Mouse (Mus musculus) lung, embryonic 14.5 days (tissue): ENCODE measurements at regions not wholly inside any gene's neighbourhood (a gene's known extent, or its start where the extent isn't known, plus 50 kb on each side); places are given as distances from the start of the nearest gene placed in this dataset.

ENCODE experiments used
- ATAC-seq: fragments of 200-750 bp; cut with Nextera tagmentation; 2 replicates; pipeline ENCODE4 v1.8.0; 2017; ENCODE audit warnings: mild to moderate bottlenecking, moderate TSS enrichment, moderate library complexity; ENCODE audit not compliant: insufficient read depth
- DNase-seq: peaks from one replicate; pipeline ENCODE4 v3.0.0-alpha.2; 2015
- H3K27ac ChIP-seq: fragments of 300-500 bp; sonication (generic); 2 replicates; pipeline ENCODE4 v1.5.1; 2014; ENCODE audit warnings: low read depth, mild to moderate bottlenecking, moderate library complexity
- H3K27me3 ChIP-seq: fragments of 300-500 bp; sonication (generic); 2 replicates; pipeline ENCODE4 v1.6.1; 2014; ENCODE audit warnings: low read length, control low read depth; ENCODE audit not compliant: insufficient read depth
- H3K36me3 ChIP-seq: fragments of 300-500 bp; sonication (generic); 2 replicates; pipeline ENCODE4 v1.6.1; 2014; ENCODE audit warnings: control low read depth; ENCODE audit not compliant: insufficient read depth
- H3K4me1 ChIP-seq: fragments of 300-500 bp; sonication (generic); 2 replicates; pipeline ENCODE4 v1.6.1; 2014; ENCODE audit warnings: antibody characterized with exemption, control low read depth; ENCODE audit not compliant: insufficient read depth
- H3K4me2 ChIP-seq: fragments of 300-500 bp; sonication (generic); 2 replicates; pipeline ENCODE4 v1.6.1; 2014; ENCODE audit warnings: mild to moderate bottlenecking
- H3K4me3 ChIP-seq: fragments of 300-500 bp; sonication (generic); 2 replicates; pipeline ENCODE4 v1.5.1; 2014; ENCODE audit warnings: low read depth, low read length
- H3K9ac ChIP-seq: fragments of 300-500 bp; sonication (generic); 2 replicates; pipeline ENCODE4 v1.6.1; 2014
- H3K9me3 ChIP-seq: fragments of 300-500 bp; sonication (generic); 2 replicates; pipeline ENCODE4 v1.6.1; 2016; ENCODE audit warnings: low read depth, low read length, control low read depth
- CTCF ChIP-seq: IDR thresholded peaks from 2 replicates; pipeline ENCODE4 v1.5.1; 2016; ENCODE audit warnings: antibody characterized with exemption, low read depth
- WGBS: fragments of 180-500 bp; shearing (Covaris S2); extraction: QIAGEN DNeasy Blood & Tissue Kit; methylation state at CpG from one replicate; pipeline ENCODE4 v1.1.7; 2014; 5-methylcytosine and 5-hydroxymethylcytosine counted together

DNA sequence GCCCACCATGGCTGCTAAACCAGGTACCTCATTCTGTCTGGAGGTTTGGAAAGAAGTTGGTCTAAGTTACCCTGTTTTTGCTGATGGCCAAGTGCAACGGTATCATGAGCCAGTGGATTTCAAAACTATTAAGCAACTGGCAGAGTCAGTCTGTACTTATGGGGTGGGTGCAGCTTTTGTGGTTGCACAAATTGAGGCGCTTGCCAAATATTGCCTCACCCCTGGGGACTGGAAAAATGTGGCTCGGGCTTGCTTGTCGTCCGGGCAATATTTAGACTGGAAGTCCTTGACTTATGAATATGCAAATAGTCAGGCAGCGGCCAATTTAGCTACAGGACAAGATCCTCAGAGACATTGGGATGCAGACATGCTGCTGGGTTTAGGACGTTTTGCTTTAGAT lies 110.2 kb downstream of the Olfr164 start:
- H3K4me3 ChIP-seq, result no peak overlapping the region
- no peaks in the 10 kb centered on the region for H3K27me3 ChIP-seq
- WGBS, result 78% methylated on average over 7 of the region's 7 CpGs
- TF ChIP-seq CTCF, result no peak
- DNase-seq (no peak), ATAC-seq (no peak)
- H3K9ac ChIP-seq, result no peak overlapping the region
- H3K36me3 ChIP-seq, result no peaks in the 10 kb centered on the region
- no peaks in the 10 kb centered on the region for H3K4me1 ChIP-seq
- no peak overlapping the region for H3K27ac ChIP-seq
- no peaks in the 10 kb centered on the region; the same call in 1 of the 2 replicates for H3K9me3 ChIP-seq
- no peak overlapping the region for H3K4me2 ChIP-seq

DNA sequence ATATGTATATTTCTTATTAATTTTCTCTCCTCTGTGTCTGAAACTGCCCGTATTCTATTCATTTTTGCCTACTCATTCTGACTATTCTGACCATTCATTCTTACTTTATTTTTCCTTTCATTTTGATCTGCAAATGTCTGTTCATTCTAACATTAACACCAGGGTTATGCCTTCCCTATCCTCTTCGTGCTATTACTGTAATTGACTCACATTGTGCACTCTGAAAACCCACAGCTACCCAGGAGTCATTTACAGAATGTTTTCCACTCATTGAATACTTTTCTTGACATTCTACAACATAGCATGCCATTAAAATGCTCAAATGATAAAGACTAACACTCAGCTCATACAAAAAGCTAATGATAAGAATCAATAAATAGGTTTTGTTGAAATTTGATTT lies 112.9 kb downstream of the Olfr164 start:
- H3K27ac ChIP-seq, result no peak overlapping the region
- TF ChIP-seq CTCF, result no peak
- H3K4me1 ChIP-seq, result no peaks in the 10 kb centered on the region
- 65% methylated on average over 2 of the region's 2 CpGs for WGBS
- H3K27me3 ChIP-seq, result no peaks in the 10 kb centered on the region
- H3K4me3 ChIP-seq, result no peak overlapping the region
- no peaks in the 10 kb centered on the region for H3K9me3 ChIP-seq
- no peak overlapping the region for H3K9ac ChIP-seq
- DNase-seq (no peak), ATAC-seq (no peak)
- H3K36me3 ChIP-seq, result no peaks in the 10 kb centered on the region
- H3K4me2 ChIP-seq, result no peak overlapping the region

- Histone ChIP-seq H3K9ac (no peak overlapping the region), H3K9me3 (no peaks in the 10 kb centered on the region), H3K4me2 (no peak overlapping the region), H3K27me3 (no peaks in the 10 kb centered on the region), H3K4me3 (no peak overlapping the region), H3K36me3 (no peaks in the 10 kb centered on the region), H3K27ac (no peak overlapping the region), H3K4me1 (no peaks in the 10 kb centered on the region)
- TF ChIP-seq CTCF, result no peak
- no peak for DNase-seq
- 73% methylated on average over 3 of the region's 3 CpGs for WGBS
- no peak for ATAC-seq
Observed at GRCm38 (mm10) chr16:19199724-19200544, 113.9 kb downstream of the Olfr164 start.

DNA sequence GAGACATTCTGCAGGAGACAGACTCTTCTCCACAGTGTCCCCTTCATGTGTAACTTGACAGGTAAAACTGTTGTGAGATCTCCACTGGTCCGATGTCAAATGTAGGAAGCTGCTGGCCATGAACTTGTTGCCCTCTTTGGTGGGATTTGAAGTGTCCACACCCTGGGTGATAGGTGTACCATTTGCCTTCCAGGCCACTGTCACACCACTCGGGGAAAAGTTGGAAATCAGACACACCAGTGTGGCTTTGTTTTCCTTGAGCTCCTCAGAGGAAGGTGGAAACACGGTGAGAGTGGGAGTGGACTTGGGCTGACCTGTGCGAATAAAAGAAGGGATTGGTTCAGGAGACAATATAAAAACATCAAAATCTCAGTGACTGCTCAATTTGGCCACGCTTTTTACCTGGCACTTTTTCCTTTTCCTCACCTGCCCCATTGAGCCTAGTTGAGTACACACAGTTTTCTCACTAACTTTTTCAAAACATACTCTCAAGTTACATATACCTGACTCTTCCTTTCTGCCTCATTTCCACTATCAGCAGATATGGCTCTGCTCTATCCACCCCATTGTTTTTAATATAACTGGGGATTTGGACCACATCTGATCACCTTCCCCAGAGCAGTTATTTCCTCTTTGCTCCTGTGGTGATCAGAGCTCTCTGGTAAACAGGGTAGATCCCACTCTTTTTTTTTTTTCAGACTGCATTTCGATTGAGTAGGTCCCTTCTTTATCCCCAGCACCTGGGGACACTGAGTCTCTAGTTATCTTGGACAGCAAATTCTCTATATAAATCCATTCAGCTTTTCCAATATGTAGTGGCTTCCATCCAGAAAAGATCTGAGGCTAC lies 115.1 kb downstream of the Olfr164 start:
- 62% methylated on average over 6 of the region's 6 CpGs for WGBS
- H3K4me2 ChIP-seq, result no peak overlapping the region
- H3K27ac ChIP-seq, result no peak overlapping the region
- H3K9ac ChIP-seq, result no peak overlapping the region
- no peaks in the 10 kb centered on the region for H3K36me3 ChIP-seq
- no peak for DNase-seq
- no peaks in the 10 kb centered on the region for H3K4me1 ChIP-seq
- no peaks in the 10 kb centered on the region for H3K27me3 ChIP-seq
- ATAC-seq, result no peak
- H3K9me3 ChIP-seq, result no peaks in the 10 kb centered on the region
- H3K4me3 ChIP-seq, result no peak overlapping the region
- TF ChIP-seq CTCF, result no peak

- DNase-seq, result no peak
- Histone ChIP-seq H3K4me3 (no peak overlapping the region), H3K4me1 (no peaks in the 10 kb centered on the region), H3K9ac (no peak overlapping the region), H3K36me3 (no peaks in the 10 kb centered on the region), H3K9me3 (no peaks in the 10 kb centered on the region), H3K4me2 (no peak overlapping the region), H3K27ac (no peak overlapping the region), H3K27me3 (no peaks in the 10 kb centered on the region)
- ATAC-seq, result no peak
- no peak for TF ChIP-seq CTCF
Observed at GRCm38 (mm10) chr16:19197638-19198440, 116.0 kb downstream of the Olfr164 start.

DNA sequence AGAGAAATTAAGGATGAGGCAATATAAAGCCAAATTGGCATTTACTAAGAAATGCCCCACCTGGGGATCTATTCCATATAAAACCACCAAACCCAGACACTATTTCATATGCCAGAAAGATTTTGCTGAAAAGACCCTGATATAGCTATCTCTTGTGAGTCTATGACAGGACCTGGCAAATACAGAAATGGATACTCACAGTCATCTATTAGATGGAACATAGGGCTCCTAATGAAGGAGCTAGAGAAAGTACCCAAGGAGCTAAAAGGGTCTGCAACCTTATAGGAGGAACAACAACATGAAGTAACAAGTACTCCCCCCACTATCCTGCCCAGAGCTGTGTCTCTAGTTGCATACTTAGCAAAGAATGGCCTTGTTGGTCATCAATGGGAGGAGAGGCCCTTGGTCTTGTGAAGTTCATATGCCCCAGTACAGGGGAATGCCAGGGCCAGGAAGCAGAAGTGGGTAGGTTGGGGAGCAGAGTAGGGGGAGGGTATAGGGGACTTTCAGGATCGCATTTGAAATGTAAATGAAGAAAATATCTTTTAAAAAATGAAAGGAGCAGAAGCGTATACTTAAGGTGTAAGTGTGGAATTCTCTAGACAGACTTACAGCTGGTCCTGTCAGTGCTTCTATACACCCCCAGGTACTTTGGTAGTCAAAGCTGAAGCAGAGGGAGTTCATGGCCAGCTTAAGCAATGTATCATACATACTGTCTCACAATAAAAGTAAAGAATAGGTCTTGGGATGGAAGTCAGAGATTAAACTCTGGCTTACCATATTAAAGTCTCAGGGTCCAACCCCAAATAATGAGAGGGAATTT lies 128.2 kb downstream of the Olfr164 start:
- 75% methylated on average over 2 of the region's 2 CpGs for WGBS
- TF ChIP-seq CTCF, result no peak
- Histone ChIP-seq H3K27me3 (no peaks in the 10 kb centered on the region), H3K4me1 (no peaks in the 10 kb centered on the region), H3K36me3 (no peaks in the 10 kb centered on the region), H3K27ac (no peak overlapping the region), H3K9ac (no peak overlapping the region), H3K4me2 (no peak overlapping the region), H3K9me3 (no peaks in the 10 kb centered on the region), H3K4me3 (no peak overlapping the region)
- ATAC-seq (no peak), DNase-seq (no peak)
